Mouse (Mus musculus): ENCODE data around the gene Tex38. TPM values are rescaled to one million over a fixed set of nuclear protein-coding genes. Genes with fewer than 3 reads are reported as not detected.
A peak's percentile ranks its signal among the peaks of the same experiment; 100 is the strongest.

Gene Tex38
- polyA plus RNA-seq, 1 experiment from 2014 or later: 0.29 TPM

- Histone ChIP-seq H3K36me3 (peaks cover 52% of the 10 kb centered on the region), H3K4me3 (no peak overlapping the region), H3K4me2 (no peak overlapping the region), H3K9ac (no peak overlapping the region), H3K9me3 (no peaks in the 10 kb centered on the region), H3K4me1 (replicated peaks) (no peaks in the 10 kb centered on the region), H3K27ac (no peak overlapping the region), H3K27me3 (no peaks in the 10 kb centered on the region)
- WGBS: 89% methylated on average over 4 of the region's 4 CpGs
- no peak for ATAC-seq (ENCODE audit: low FRiP score)
These were observed 31.5 kb upstream of the Tex38 start for GRCm38 (mm10) chr4:115812326-115812725.

- Histone ChIP-seq H3K4me1 (replicated peaks) (no peaks in the 10 kb centered on the region), H3K4me2 (no peak overlapping the region), H3K9ac (no peak overlapping the region), H3K9me3 (no peaks in the 10 kb centered on the region), H3K36me3 (peaks cover 57% of the 10 kb centered on the region), H3K4me3 (no peak overlapping the region), H3K27me3 (no peaks in the 10 kb centered on the region), H3K27ac (no peak overlapping the region)
- WGBS: 77% methylated on average over 3 of the region's 3 CpGs
- ATAC-seq (ENCODE audit: low FRiP score): no peak
These were observed 19.2 kb upstream of the Tex38 start for GRCm38 (mm10) chr4:115799981-115800380.

GRCm38 (mm10) chr4:115795360-115795759, 14.5 kb upstream of the Tex38 start:
- Histone ChIP-seq H3K4me1 (replicated peaks) (no peaks in the 10 kb centered on the region), H3K27me3 (no peaks in the 10 kb centered on the region), H3K9ac (no peak overlapping the region), H3K9me3 (no peaks in the 10 kb centered on the region), H3K4me2 (no peak overlapping the region), H3K36me3 (peaks cover 60% of the 10 kb centered on the region), H3K27ac (no peak overlapping the region), H3K4me3 (no peak overlapping the region)
- no peak for ATAC-seq (ENCODE audit: low FRiP score)
- WGBS: 90% methylated on average over 3 of the region's 3 CpGs

GRCm38 (mm10) chr4:115790864-115791263, 10.0 kb upstream of the Tex38 start:
- Histone ChIP-seq H3K4me2 (no peak overlapping the region), H3K4me3 (no peak overlapping the region), H3K36me3 (peaks cover 44% of the 10 kb centered on the region), H3K9me3 (no peaks in the 10 kb centered on the region), H3K27ac (no peak overlapping the region), H3K4me1 (replicated peaks) (peaks cover 4% of the 10 kb centered on the region), H3K9ac (no peak overlapping the region), H3K27me3 (no peaks in the 10 kb centered on the region)
- ATAC-seq (ENCODE audit: low FRiP score): no peak
- WGBS: 79% methylated on average over 3 of the region's 3 CpGs

- Histone ChIP-seq H3K9ac (peak overlapping the region; percentile 83), H3K9me3 (no peaks in the 10 kb centered on the region), H3K27ac (no peak overlapping the region), H3K27me3 (no peaks in the 10 kb centered on the region), H3K4me2 (peak overlapping the region; percentile 69), H3K4me1 (replicated peaks) (peaks cover 17% of the 10 kb centered on the region), H3K4me3 (peak overlapping the region; percentile 71), H3K36me3 (peaks cover 19% of the 10 kb centered on the region)
- ATAC-seq (ENCODE audit: low FRiP score): peak; percentile 26; the same call in 1 of the 2 replicates
- WGBS: 60% methylated on average over 7 of the region's 7 CpGs
These were observed 4.8 kb upstream of the Tex38 start for GRCm38 (mm10) chr4:115785511-115786034.

GRCm38 (mm10) chr4:115784769-115785510, 4.1 kb upstream of the Tex38 start, which contains the start of gene Atpaf1:
TSS of gene Atpaf1 (plus strand) at chr4:115784812.
- H3K27me3 ChIP-seq: no peaks in the 10 kb centered on the region
- peak within 1 kb of the TSS; percentile 69 for H3K4me2 ChIP-seq
- no peaks in the 10 kb centered on the region for H3K9me3 ChIP-seq
- H3K27ac ChIP-seq: peak within 1 kb of the TSS; percentile 64
- H3K9ac ChIP-seq: peak within 1 kb of the TSS; percentile 83
- WGBS: under 1% methylated on average over 58 of the region's 69 CpGs
- peaks cover 17% of the 10 kb centered on the region for H3K4me1 ChIP-seq (replicated peaks)
- peak; percentile 94 for ATAC-seq (ENCODE audit: low FRiP score)
- peaks cover 13% of the 10 kb centered on the region for H3K36me3 ChIP-seq
- H3K4me3 ChIP-seq: peak within 1 kb of the TSS; percentile 71

GRCm38 (mm10) chr4:115782026-115782805, 1.4 kb upstream of the Tex38 start:
- 92% methylated on average over 5 of the region's 5 CpGs for WGBS
- H3K9me3 ChIP-seq: no peaks in the 10 kb centered on the region
- H3K27me3 ChIP-seq: no peaks in the 10 kb centered on the region
- H3K36me3 ChIP-seq: peaks cover 8% of the 10 kb centered on the region
- H3K4me3 ChIP-seq: no peak overlapping the region
- peaks cover 17% of the 10 kb centered on the region for H3K4me1 ChIP-seq (replicated peaks)
- no peak for ATAC-seq (ENCODE audit: low FRiP score)
- no peak overlapping the region for H3K4me2 ChIP-seq
- H3K27ac ChIP-seq: no peak overlapping the region
- H3K9ac ChIP-seq: no peak overlapping the region

GRCm38 (mm10) chr4:115780269-115780668, 549 bp downstream of the Tex38 start:
- H3K27me3 ChIP-seq: no peaks in the 10 kb centered on the region
- ATAC-seq (ENCODE audit: low FRiP score): no peak
- peaks cover 7% of the 10 kb centered on the region for H3K4me1 ChIP-seq (replicated peaks)
- peaks cover 20% of the 10 kb centered on the region for H3K36me3 ChIP-seq
- no peak overlapping the region for H3K9ac ChIP-seq
- 39% methylated on average over 6 of the region's 6 CpGs for WGBS
- no peak overlapping the region for H3K27ac ChIP-seq
- no peaks in the 10 kb centered on the region for H3K9me3 ChIP-seq
- H3K4me2 ChIP-seq: no peak overlapping the region
- no peak overlapping the region for H3K4me3 ChIP-seq

GRCm38 (mm10) chr4:115777627-115778026, 3.2 kb downstream of the Tex38 start:
- Histone ChIP-seq H3K9ac (no peak overlapping the region), H3K36me3 (peaks cover 42% of the 10 kb centered on the region), H3K4me3 (no peak overlapping the region), H3K27me3 (no peaks in the 10 kb centered on the region), H3K9me3 (no peaks in the 10 kb centered on the region), H3K4me2 (no peak overlapping the region), H3K4me1 (replicated peaks) (no peaks in the 10 kb centered on the region), H3K27ac (no peak overlapping the region)
- ATAC-seq (ENCODE audit: low FRiP score): no peak
- WGBS: 92% methylated on average over 2 of the region's 2 CpGs

- 90% methylated on average over 6 of the region's 6 CpGs for WGBS
- Histone ChIP-seq H3K27ac (no peak overlapping the region), H3K27me3 (no peaks in the 10 kb centered on the region), H3K4me3 (no peak overlapping the region), H3K4me2 (no peak overlapping the region), H3K9ac (no peak overlapping the region), H3K36me3 (peaks cover 56% of the 10 kb centered on the region), H3K4me1 (replicated peaks) (no peaks in the 10 kb centered on the region), H3K9me3 (no peaks in the 10 kb centered on the region)
- no peak for ATAC-seq (ENCODE audit: low FRiP score)
These were observed 5.8 kb downstream of the Tex38 start for GRCm38 (mm10) chr4:115775056-115775455.

GRCm38 (mm10) chr4:115767647-115768467, 13.0 kb downstream of the Tex38 start:
- no peaks in the 10 kb centered on the region for H3K4me1 ChIP-seq (replicated peaks)
- no peak for ATAC-seq (ENCODE audit: low FRiP score)
- peaks cover 74% of the 10 kb centered on the region for H3K36me3 ChIP-seq

GRCm38 (mm10) chr4:115764581-115764980, 16.2 kb downstream of the Tex38 start:
- ATAC-seq (ENCODE audit: low FRiP score): no peak
- WGBS: 85% methylated on average over 11 of the region's 11 CpGs
- Histone ChIP-seq H3K4me1 (replicated peaks) (no peaks in the 10 kb centered on the region), H3K36me3 (peaks cover 69% of the 10 kb centered on the region), H3K9me3 (no peaks in the 10 kb centered on the region), H3K27ac (no peak overlapping the region), H3K4me3 (no peak overlapping the region), H3K4me2 (no peak overlapping the region), H3K9ac (no peak overlapping the region), H3K27me3 (no peaks in the 10 kb centered on the region)

More at GRCm38 (mm10) chr4:115767647-115768467, 13.0 kb downstream of the Tex38 start:
- no peak overlapping the region for H3K4me2 ChIP-seq
- H3K27ac ChIP-seq: peak overlapping the region; percentile 24; the same call in 1 of the 2 replicates
- no peak overlapping the region for H3K4me3 ChIP-seq
- H3K9me3 ChIP-seq: no peaks in the 10 kb centered on the region
- H3K27me3 ChIP-seq: no peaks in the 10 kb centered on the region
- H3K9ac ChIP-seq: no peak overlapping the region; the same call in 1 of the 2 replicates
- WGBS: 28% methylated on average over 11 of the region's 11 CpGs

All from hindbrain, embryonic 13.5 days (tissue).